Mouse (Mus musculus) hematopoietic stem cell, adult 5-6 weeks (primary cell): Measurements from ENCODE around the gene Gdi1. TPM values are rescaled to one million over a fixed set of nuclear protein-coding genes. Genes with fewer than 3 reads are reported as not detected.
A peak's percentile ranks its signal among the peaks of the same experiment; 100 is the strongest.
"Not testable (repeated sequence)": the region's sequence is repeated elsewhere in the genome, so short reads cannot be mapped to it uniquely, and the experiment has no call there.

Source experiments
- ATAC-seq, 2 experiments: fragments of 125-278 bp in 1 of 2; replicated peaks in 1 of 2; 2 replicates each; pipeline ENCODE4 v1.8.0; 2016 to 2017; ENCODE audit warnings: inconsistent platforms in 2 of 2, mild to moderate bottlenecking in 2 of 2, moderate number of reproducible peaks in 2 of 2, low read depth in 1 of 2, moderate TSS enrichment in 1 of 2; ENCODE audit not compliant: low FRiP score in 2 of 2, poor library complexity in 2 of 2, severe bottlenecking in 2 of 2, insufficient read depth in 1 of 2, low TSS enrichment in 1 of 2
- total RNA-seq: library from RNA; stranded (forward); fragments of 172-1452, 232-1000 nt; gene quantifications from 2 replicates; pipeline ENCODE4 v1.2.3, GENCODE M21; 2017

Gdi1 gene
- total RNA-seq, 1 experiment from 2014 or later, result 34.8 TPM

DNA sequence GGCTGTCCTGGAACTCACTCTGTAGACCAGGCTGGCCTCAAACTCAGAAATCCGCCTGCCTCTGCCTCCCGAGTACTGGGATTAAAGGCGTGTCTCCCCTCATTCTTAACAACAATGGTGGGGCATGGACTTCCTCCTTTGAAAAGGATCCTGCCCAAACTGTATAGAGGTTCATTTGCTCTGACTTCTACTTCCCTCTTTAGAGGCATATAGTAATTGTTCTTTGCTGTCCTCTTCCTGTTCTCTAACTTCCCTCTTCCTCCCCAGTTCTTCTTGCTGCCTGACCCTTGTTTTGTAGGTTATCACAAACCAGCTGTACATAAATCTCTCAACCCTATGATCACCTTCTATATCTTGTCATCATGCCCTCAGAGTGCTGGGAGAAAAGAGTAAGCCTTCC lies 5.1 kb upstream of the Gdi1 start:
- ATAC-seq, result peak in 1 of 2 experiments; percentile 9; a peak in 1 of 4 replicates

- peak; percentile 96 to 99 for ATAC-seq
Measured at GRCm38 (mm10) chrX:74312540-74313464, 8.0 kb downstream of the Gdi1 start, which contains the start of gene Fam50a. Gene Fam50a, plus strand, starts transcription at chrX:74313033.

DNA sequence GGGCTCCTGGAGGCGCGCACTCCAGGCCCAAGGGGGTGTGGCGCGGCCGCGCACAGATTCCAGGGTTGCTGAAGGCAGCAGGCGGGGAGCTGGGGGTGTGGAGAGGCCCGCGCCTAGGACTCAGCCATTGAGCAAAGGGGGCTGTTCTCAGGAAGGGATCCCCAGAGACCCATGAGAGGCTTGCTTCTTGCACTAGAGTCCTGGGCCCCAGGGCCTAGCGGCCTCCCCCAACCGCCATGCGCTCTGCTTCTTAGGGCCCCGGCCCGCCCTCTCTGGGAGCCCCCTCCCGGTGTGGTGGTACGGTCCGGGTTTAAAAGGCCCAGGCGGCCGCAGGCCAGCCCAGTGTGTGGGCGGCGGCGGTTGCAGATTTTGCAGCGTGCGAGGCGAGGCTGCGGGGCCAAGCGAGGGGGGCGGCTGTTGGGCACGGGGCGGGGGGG lies 23.9 kb downstream of the Gdi1 start, which contains the start of gene Plxna3:
TSS of gene Plxna3 (plus strand) at position 342 of the 437 bp plus-strand sequence.
- peak; percentile 75 to 81 for ATAC-seq

DNA sequence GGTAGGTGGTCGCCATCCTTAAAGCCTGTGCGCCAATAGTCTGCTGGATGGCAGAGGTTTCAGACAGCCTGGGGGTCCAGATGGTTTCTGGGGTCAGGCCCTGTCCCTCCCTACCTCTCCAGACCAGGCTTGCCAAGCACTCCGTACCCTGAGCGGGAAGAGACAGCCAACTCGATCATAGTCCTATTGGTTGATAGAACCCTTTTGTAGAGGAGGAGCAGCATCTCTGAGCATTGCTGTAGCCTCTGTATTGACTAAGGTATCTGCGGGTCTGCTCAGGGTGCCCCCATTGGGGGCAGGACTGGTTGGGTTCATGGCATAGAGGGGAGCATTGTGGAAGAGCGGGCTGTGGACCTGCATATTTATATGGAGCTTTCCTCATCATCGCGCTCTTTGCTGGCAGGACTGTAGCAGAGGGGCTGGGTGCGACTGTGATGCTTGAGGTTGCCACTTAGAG lies 24.4 kb downstream of the Gdi1 start:
- ATAC-seq, result no peak

- ATAC-seq, result no peak
Measured at GRCm38 (mm10) chrX:74330166-74330930, 25.6 kb downstream of the Gdi1 start.

DNA sequence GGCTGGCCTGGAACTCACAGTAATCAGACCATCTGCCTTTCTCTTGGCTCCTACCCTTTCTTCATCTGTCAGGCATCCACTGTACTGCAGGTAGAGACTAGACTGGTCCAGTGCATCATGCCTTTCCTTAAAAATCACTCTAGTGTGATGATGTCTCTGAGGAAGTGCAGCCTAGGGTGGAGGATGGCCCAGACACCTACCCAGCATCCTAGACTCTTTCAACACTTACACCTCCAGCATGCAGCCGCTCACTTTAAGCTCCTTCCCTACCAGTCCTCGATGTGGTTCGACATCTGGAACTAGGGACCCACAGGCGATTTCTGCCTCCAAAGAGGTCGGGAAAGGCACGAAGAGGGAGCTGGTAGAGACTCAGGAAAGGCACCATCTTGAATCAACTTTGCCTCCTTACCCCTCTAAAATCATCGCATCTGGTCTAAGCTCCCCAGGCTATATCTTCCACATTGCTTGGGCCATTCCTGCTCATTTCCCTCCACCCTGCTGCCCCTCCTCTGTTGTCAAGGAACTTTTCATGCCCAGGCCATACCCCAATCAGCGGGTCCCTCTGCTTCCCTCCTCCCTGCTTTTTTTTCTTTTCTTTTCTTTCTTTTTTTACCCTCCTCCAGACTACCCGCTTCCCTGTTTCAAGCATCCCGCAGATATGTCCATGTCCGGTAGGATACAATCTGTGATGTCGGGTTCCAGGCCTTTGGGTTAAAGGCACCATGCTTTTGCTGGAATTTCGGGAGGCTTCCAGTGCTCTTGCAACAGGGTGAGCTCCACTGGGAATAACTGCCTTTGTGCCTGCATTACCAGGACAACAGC lies 48.1 kb downstream of the Gdi1 start:
- 0 out of 4 replicates have a peak, but pooled peaks of 1 of the 2 experiments have one; percentile 5 for ATAC-seq

GRCm38 (mm10) chrX:74353467-74353770 lies 48.6 kb downstream of the Gdi1 start, which contains the start of gene Lage3:
Gene Lage3, minus strand, starts transcription at chrX:74353618.
- peak; percentile 83 to 90 for ATAC-seq

- not testable (repeated sequence) for ATAC-seq
Measured at GRCm38 (mm10) chrX:74357069-74357468, 52.3 kb downstream of the Gdi1 start.

DNA sequence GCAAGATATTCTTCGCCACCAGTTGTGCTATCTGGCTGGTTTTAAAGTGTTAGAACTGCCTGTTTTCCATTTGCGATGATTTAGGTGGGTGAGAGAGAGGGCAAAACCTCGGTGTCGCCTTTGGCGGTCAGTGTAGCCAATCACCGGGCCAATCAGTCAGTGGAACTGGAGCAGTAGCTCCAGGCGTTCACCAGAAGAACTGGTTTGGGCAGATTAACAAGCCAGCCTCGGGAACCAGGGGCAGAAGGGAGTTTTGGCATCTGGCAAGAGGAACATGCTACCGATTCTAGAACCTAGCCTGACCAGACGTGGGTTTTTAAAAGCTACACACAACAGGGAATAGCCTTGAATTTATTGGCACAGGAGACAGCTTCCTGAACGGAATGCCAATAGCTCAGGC lies 54.4 kb downstream of the Gdi1 start:
- no peak for ATAC-seq

Other genes with a start within 250 kb of the Gdi1 start
- gene Opn1mw, start 177.5 kb upstream of the Gdi1 start, total RNA-seq, result not detected in 2 replicates
- 20.2 and 31.3 TPM in 2 replicates for gene Mecp2, start 169.6 kb upstream of the Gdi1 start, total RNA-seq
- gene Tex28, start 137.2 kb upstream of the Gdi1 start, total RNA-seq, result not detected in 2 replicates
- 0.50 and 0.56 TPM in 2 replicates for gene Tktl1, start 127.7 kb upstream of the Gdi1 start, total RNA-seq
- gene Flna, start 55.2 kb upstream of the Gdi1 start, total RNA-seq, result 446 and 476 TPM in 2 replicates
- 83.7 and 99.9 TPM in 2 replicates for gene Emd, start 50.3 kb upstream of the Gdi1 start, total RNA-seq
- gene Rpl10, start 34.2 kb upstream of the Gdi1 start, total RNA-seq, result 1,106 and 1,575 TPM in 2 replicates
- gene Taz, start 23.1 kb upstream of the Gdi1 start, total RNA-seq, result 29.6 and 50.0 TPM in 2 replicates
- 18.4 and 28.7 TPM in 2 replicates for gene Dnase1l1, start 22.7 kb upstream of the Gdi1 start, total RNA-seq
- gene Atp6ap1, start 7.9 kb upstream of the Gdi1 start, total RNA-seq, result 156 and 166 TPM in 2 replicates
- gene Fam50a, start 8.0 kb downstream of the Gdi1 start, total RNA-seq, result 36.0 and 53.9 TPM in 2 replicates
- 6.0 and 6.2 TPM in 2 replicates for gene Plxna3, start 24.1 kb downstream of the Gdi1 start, total RNA-seq
- 19.5 and 34.1 TPM in 2 replicates for gene Lage3, start 48.6 kb downstream of the Gdi1 start, total RNA-seq
- 20.8 and 25.7 TPM in 2 replicates for gene Ubl4a, start 68.2 kb downstream of the Gdi1 start, total RNA-seq
- gene Slc10a3, start 68.4 kb downstream of the Gdi1 start, total RNA-seq, result 9.7 and 11.3 TPM in 2 replicates
- 12.6 and 15.8 TPM in 2 replicates for gene Fam3a, start 88.3 kb downstream of the Gdi1 start, total RNA-seq
- 40.7 and 50.7 TPM in 2 replicates for gene Ikbkg, start 88.3 kb downstream of the Gdi1 start, total RNA-seq
- 54.5 and 63.1 TPM in 2 replicates for gene G6pdx, start 124.2 kb downstream of the Gdi1 start, total RNA-seq
- not detected in 2 replicates for gene Gm6880, start 176.4 kb downstream of the Gdi1 start, total RNA-seq